Comparison of ENCODE assay signal across 23 mouse cellular contexts in genomic region chr8:11770521-11771080, GRCm38 (mm10). TPM values are rescaled to one million over a fixed set of nuclear protein-coding genes. Genes with fewer than 3 reads are reported as not detected.
DNase-seq lines count a peak whose midpoint lies in the region; ATAC-seq lines count a peak whose summit lies in the region.
"Had no signal": no experiment of that assay in that cellular context is flagged by ENCODE, and none has a peak within 500 bp of the region (broad histone marks: within the 10 kb centered on the region; RNA-seq: fewer than 3 reads in every experiment).

No protein-coding gene starts in this region.

- no peaks in the 10 kb centered on the region for H3K9me3 ChIP-seq in heart, embryonic 14.5 days (ENCODE audit: control insufficient read depth, low read length)
- no peaks in the 10 kb centered on the region for H3K9me3 ChIP-seq in midbrain, embryonic 11.5 days (ENCODE audit: control insufficient read depth, low read length)
- H3K9me3 ChIP-seq in midbrain, embryonic 13.5 days, result no peaks in the 10 kb centered on the region
- H3K9me3 ChIP-seq in kidney, embryonic 14.5 days (ENCODE audit: control insufficient read depth, low read length), result no peaks in the 10 kb centered on the region
- H3K9me3 ChIP-seq: embryonic facial prominence, embryonic 13.5 days; forebrain, embryonic 15.5 days; G1E; hindbrain, embryonic 15.5 days; limb, embryonic 13.5 days; liver, embryonic 13.5 days; stomach, embryonic 15.5 days had no signal

- no peaks in the 10 kb centered on the region for H3K27me3 ChIP-seq in heart, embryonic 14.5 days (ENCODE audit: control insufficient read depth, insufficient read depth, low read length)
- H3K27me3 ChIP-seq in midbrain, embryonic 11.5 days (ENCODE audit: control insufficient read depth, insufficient read depth, low read length), result no peaks in the 10 kb centered on the region
- no peaks in the 10 kb centered on the region for H3K27me3 ChIP-seq in midbrain, embryonic 13.5 days
- no peaks in the 10 kb centered on the region for H3K27me3 ChIP-seq in kidney, embryonic 14.5 days (ENCODE audit: control insufficient read depth, insufficient read depth, low read length)
- H3K27me3 ChIP-seq: embryonic facial prominence, embryonic 13.5 days; forebrain, embryonic 15.5 days; hindbrain, embryonic 15.5 days; limb, embryonic 13.5 days; liver, embryonic 13.5 days; stomach, embryonic 15.5 days had no signal

- no peak overlapping the region for H3K4me2 ChIP-seq in heart, embryonic 14.5 days (ENCODE audit: low read length)
- H3K4me2 ChIP-seq in midbrain, embryonic 11.5 days, result no peak overlapping the region
- no peak overlapping the region for H3K4me2 ChIP-seq in midbrain, embryonic 13.5 days (replicated peaks)
- H3K4me2 ChIP-seq in kidney, embryonic 14.5 days (replicated peaks; ENCODE audit: low read depth, low read length), result no peak overlapping the region
- H3K4me2 ChIP-seq: embryonic facial prominence, embryonic 13.5 days; forebrain, embryonic 15.5 days; hindbrain, embryonic 15.5 days; limb, embryonic 13.5 days; liver, embryonic 13.5 days; lung, embryonic 14.5 days; stomach, embryonic 15.5 days had no signal

- DNase-seq in cerebellum, adult 8-10 months, result peak; percentile 47
- no peak for DNase-seq in cerebellum, postnatal 10 days
- DNase-seq in heart, postnatal 4 days, result no peak
- peak; percentile 59 for DNase-seq in midbrain, embryonic 11.5 days (ENCODE audit: low spot score, missing footprints)
- no peak for DNase-seq in adrenal gland, adult (ENCODE audit: inconsistent age in 2 of 2, low spot score in 1 of 2)
- DNase-seq: adrenal gland, postnatal 25 days; gastrocnemius, postnatal 25 days; liver, embryonic 13.5 days; lung, embryonic 14.5 days; lung, postnatal 4 days; midbrain, embryonic 14.5 days; retina, postnatal 1 day; thymus, adult 18-20 months had no signal

- H3K4me1 ChIP-seq in heart, embryonic 14.5 days (ENCODE audit: control insufficient read depth in 2 of 2, insufficient read depth in 2 of 2, low read length in 2 of 2), result peaks cover 22 to 40% of the 10 kb centered on the region in 2 experiments
- 0 out of 2 replicates have a peak, but pooled peaks cover 2% of the 10 kb centered on the region for H3K4me1 ChIP-seq in midbrain, embryonic 11.5 days (ENCODE audit: control insufficient read depth, insufficient read depth, low read length)
- H3K4me1 ChIP-seq in midbrain, embryonic 13.5 days (replicated peaks), result peaks cover 33% of the 10 kb centered on the region
- H3K4me1 ChIP-seq in kidney, embryonic 14.5 days (ENCODE audit: control insufficient read depth, insufficient read depth, low read length), result peaks cover 10% of the 10 kb centered on the region; the same call in 1 of the 2 replicates

- peaks cover 7% of the 10 kb centered on the region; the same call in 1 of the 2 replicates for H3K36me3 ChIP-seq in heart, embryonic 14.5 days (ENCODE audit: control insufficient read depth, insufficient read depth, low read length)
- H3K36me3 ChIP-seq in midbrain, embryonic 11.5 days (ENCODE audit: control insufficient read depth, insufficient read depth, low read length), result no peaks in the 10 kb centered on the region
- H3K36me3 ChIP-seq in midbrain, embryonic 13.5 days, result peaks cover 9% of the 10 kb centered on the region; the same call in 1 of the 2 replicates
- H3K36me3 ChIP-seq in kidney, embryonic 14.5 days (ENCODE audit: control insufficient read depth, insufficient read depth, low read length), result no peaks in the 10 kb centered on the region
- H3K36me3 ChIP-seq: forebrain, embryonic 15.5 days; hindbrain, embryonic 15.5 days; stomach, embryonic 15.5 days had no signal

- H3K27ac ChIP-seq in heart, embryonic 14.5 days (replicated peaks in 1 of 2; ENCODE audit: control insufficient read depth in 1 of 2, insufficient read depth in 1 of 2, low read depth in 2 of 2, low read length in 2 of 2), result 0 out of 4 replicates have a peak overlapping the region, but pooled peaks of 1 of the 2 experiments have one; percentile 35
- H3K27ac ChIP-seq in midbrain, embryonic 11.5 days (ENCODE audit: low read depth, low read length), result no peak overlapping the region
- H3K27ac ChIP-seq in midbrain, embryonic 13.5 days, result no peak overlapping the region
- no peak overlapping the region for H3K27ac ChIP-seq in kidney, embryonic 14.5 days (ENCODE audit: low read depth, low read length)
- H3K27ac ChIP-seq: embryonic facial prominence, embryonic 13.5 days; forebrain, embryonic 15.5 days; hindbrain, embryonic 15.5 days; limb, embryonic 13.5 days; liver, embryonic 13.5 days; stomach, embryonic 15.5 days had no signal

- no peak for ATAC-seq in heart, embryonic 14.5 days (ENCODE audit: insufficient number of reproducible peaks, insufficient read depth, low FRiP score, low read depth)
- ATAC-seq in midbrain, embryonic 11.5 days (ENCODE audit: low FRiP score), result no peak
- ATAC-seq in midbrain, embryonic 13.5 days, result no peak
- ATAC-seq in kidney, embryonic 14.5 days (ENCODE audit: low FRiP score, low TSS enrichment), result no peak
- ATAC-seq: forebrain, embryonic 15.5 days; intestine, postnatal 0 days had no signal

- H3K4me3 ChIP-seq in heart, embryonic 14.5 days (ENCODE audit: control insufficient read depth in 1 of 2, insufficient read depth in 1 of 2, low read depth in 1 of 2, low read length in 2 of 2), result no peak overlapping the region
- H3K4me3 ChIP-seq in midbrain, embryonic 11.5 days (ENCODE audit: low read depth, low read length), result no peak overlapping the region
- H3K4me3 ChIP-seq in midbrain, embryonic 13.5 days (replicated peaks), result no peak overlapping the region
- H3K4me3 ChIP-seq in kidney, embryonic 14.5 days (ENCODE audit: low read length), result no peak overlapping the region
- H3K4me3 ChIP-seq: embryonic facial prominence, embryonic 13.5 days; forebrain, embryonic 15.5 days; hindbrain, embryonic 15.5 days; limb, embryonic 13.5 days; liver, embryonic 13.5 days; stomach, embryonic 15.5 days had no signal

- 0 out of 2 replicates have a peak overlapping the region, but pooled peaks have one; percentile 12 for H3K9ac ChIP-seq in heart, embryonic 14.5 days (ENCODE audit: low read length)
- H3K9ac ChIP-seq in midbrain, embryonic 11.5 days (ENCODE audit: low read length), result no peak overlapping the region
- no peak overlapping the region for H3K9ac ChIP-seq in midbrain, embryonic 13.5 days (replicated peaks)
- no peak overlapping the region for H3K9ac ChIP-seq in kidney, embryonic 14.5 days (ENCODE audit: low read depth, low read length)
- H3K9ac ChIP-seq: embryonic facial prominence, embryonic 13.5 days; forebrain, embryonic 15.5 days; hindbrain, embryonic 15.5 days; limb, embryonic 13.5 days; liver, embryonic 13.5 days; lung, embryonic 14.5 days; stomach, embryonic 15.5 days had no signal

- 49% methylated on average over 7 of the region's 7 CpGs for WGBS in heart, embryonic 14.5 days
- 86% methylated on average over 7 of the region's 7 CpGs for WGBS in midbrain, embryonic 11.5 days
- WGBS in midbrain, embryonic 13.5 days, result 85% methylated on average over 7 of the region's 7 CpGs
- 78% methylated on average over 7 of the region's 7 CpGs for WGBS in kidney, embryonic 14.5 days

RNA-seq across cellular contexts. Expression of gene Arhgef7, which starts 43.1 kb away (rescaled TPM):
- polyA plus RNA-seq in heart, embryonic 14.5 days (2014; fragmentation: Nextera tagmentation; extraction: Ambion mirVana), result 67.5 and 72.1 TPM in 2 replicates
- total RNA-seq in heart, postnatal 4 days (2021), result 100 to 1,000 TPM; 209 to 213 TPM
- polyA plus RNA-seq in midbrain, embryonic 11.5 days (2014; fragmentation: Nextera tagmentation; extraction: Ambion mirVana), result 51.4 and 56.8 TPM in 2 replicates
- polyA plus RNA-seq in midbrain, embryonic 13.5 days (2015; fragmentation: Nextera tagmentation; extraction: Ambion mirVana), result 60.8 and 66.3 TPM in 2 replicates
- 25.1 and 37.3 TPM in 2 replicates for polyA plus RNA-seq in kidney, embryonic 14.5 days (2014; fragmentation: Nextera tagmentation; extraction: Ambion mirVana)

Comparison
In these comparisons a context has a peak if more than half of its experiments do, and no peak if none do; other contexts are left out.
1. DNase-seq: peak in cerebellum, adult 8-10 months (single experiment) and midbrain, embryonic 11.5 days (single experiment); none in cerebellum, postnatal 10 days (0 of 2), heart, postnatal 4 days (single experiment) and adrenal gland, adult (0 of 2).